Mouse (Mus musculus) colon, adult 2 months (tissue): ENCODE measurements around the gene Elf5. TPM values are rescaled to one million over a fixed set of nuclear protein-coding genes. Genes with fewer than 3 reads are reported as not detected.

ENCODE experiments used
- polyA plus RNA-seq: library from polyadenylated mRNA; depleted of rRNA; stranded (reverse); fragments of >200 nt; gene quantifications from 2 replicates; pipeline ENCODE4 v1.2.3, GENCODE M21; 2012; rRNA removed

The Elf5 gene
- polyA plus RNA-seq: 0.05 and 0.20 TPM in 2 replicates

DNA sequence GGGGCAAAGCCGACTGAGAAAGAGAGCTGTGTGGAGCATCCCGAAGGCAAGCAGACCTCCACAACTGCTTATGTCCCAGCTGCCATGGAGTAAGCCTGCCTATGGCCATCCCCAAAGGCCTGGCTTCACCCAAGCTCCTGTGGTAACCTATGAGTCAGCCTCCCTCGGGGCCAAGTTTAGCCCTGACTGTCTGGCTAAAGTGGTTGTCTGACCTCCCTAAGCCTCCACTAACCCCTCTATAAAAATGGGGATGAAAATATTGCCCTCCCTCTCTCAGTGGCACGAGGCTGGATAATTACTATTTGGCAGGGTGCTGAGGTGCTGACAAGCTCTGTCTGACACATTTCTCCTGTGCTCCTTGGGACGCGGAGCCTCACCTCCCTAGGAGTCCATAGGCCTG lies at the start of gene Elf5:
Gene Elf5 (plus strand): TSS at position 341 of the 400 bp plus-strand sequence.

DNA sequence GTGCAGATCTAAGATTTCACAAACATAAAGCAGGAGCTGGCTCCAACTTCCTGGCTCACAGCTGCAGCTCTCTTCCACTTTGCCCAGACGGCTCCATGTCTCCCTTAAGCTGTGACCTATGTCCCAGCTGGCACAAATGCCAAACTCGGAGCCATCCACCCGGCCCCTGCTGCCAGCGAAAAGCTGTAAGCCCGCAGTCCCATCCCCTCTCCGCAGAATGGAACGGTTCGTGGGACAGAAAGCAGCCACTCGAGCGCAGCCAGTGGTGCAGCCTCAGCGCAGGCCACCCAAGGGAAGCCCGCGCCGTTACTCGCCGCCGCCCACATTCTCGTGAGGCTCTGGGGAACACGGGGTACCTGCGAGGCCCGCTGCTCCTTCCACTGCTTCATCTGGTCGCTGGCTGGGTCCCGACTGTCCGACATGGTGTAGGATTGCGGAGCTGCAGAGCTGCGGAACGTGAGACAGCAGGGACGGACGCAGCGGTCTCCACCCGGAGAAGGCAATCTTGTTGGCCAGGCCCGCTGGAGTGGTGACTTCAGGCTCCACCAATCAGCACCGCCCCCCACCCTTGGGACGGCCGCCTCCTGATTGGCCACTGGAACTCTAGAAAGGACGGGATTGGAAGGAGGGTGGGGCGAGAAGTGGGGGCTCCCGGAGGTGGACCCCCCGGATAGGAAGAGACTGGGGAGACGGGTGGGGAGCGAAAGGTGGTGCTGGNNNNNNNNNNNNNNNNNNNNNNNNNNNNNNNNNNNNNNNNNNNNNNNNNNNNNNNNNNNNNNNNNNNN lies 73.3 kb downstream of the Elf5 start, which contains the start of gene Cat:
Gene Cat (minus strand): TSS at position 544 of the 785 bp plus-strand sequence.

Other genes with a start within 250 kb of the Elf5 start
- 182 and 198 TPM in 2 replicates for gene Ehf, start 108.4 kb upstream of the Elf5 start, polyA plus RNA-seq
- 34.1 and 37.8 TPM in 2 replicates for gene Cat, start 73.5 kb downstream of the Elf5 start, polyA plus RNA-seq
- gene Abtb2, start 154.6 kb downstream of the Elf5 start, polyA plus RNA-seq: 9.0 and 12.4 TPM in 2 replicates